Mouse (Mus musculus) hindbrain, postnatal 0 days (tissue): ENCODE measurements around the gene Armc6. TPM values are rescaled to one million over a fixed set of nuclear protein-coding genes. Genes with fewer than 3 reads are reported as not detected.
"Not testable (repeated sequence)": the region's sequence is repeated elsewhere in the genome, so short reads cannot be mapped to it uniquely, and the experiment has no call there.

Experiments used
- ATAC-seq: fragments of 200-750 bp; cut with Nextera tagmentation; 2 replicates; pipeline ENCODE4 v1.8.0; 2017; ENCODE audit warnings: mild to moderate bottlenecking, moderate TSS enrichment, moderate library complexity
- DNase-seq: peaks from one replicate; pipeline ENCODE4 v3.0.0-alpha.2; 2015; ENCODE audit warnings: low spot score
- H3K27ac ChIP-seq: fragments of 300-500 bp; sonication (generic); 2 replicates; pipeline ENCODE4 v1.5.1; 2014; ENCODE audit warnings: mild to moderate bottlenecking
- H3K27me3 ChIP-seq: fragments of 300-500 bp; sonication (generic); 2 replicates; pipeline ENCODE4 v1.6.1; 2014; ENCODE audit warnings: low read length, mixed read lengths; ENCODE audit not compliant: insufficient read depth
- H3K36me3 ChIP-seq: fragments of 300-500 bp; sonication (generic); 2 replicates; pipeline ENCODE4 v1.6.1; 2014; ENCODE audit warnings: low read length, mixed read lengths; ENCODE audit not compliant: insufficient read depth
- H3K4me1 ChIP-seq: fragments of 300-500 bp; sonication (generic); 2 replicates; pipeline ENCODE4 v1.6.1; 2014; ENCODE audit warnings: antibody characterized with exemption, low read length, mixed read lengths; ENCODE audit not compliant: insufficient read depth
- H3K4me2 ChIP-seq: fragments of 300-500 bp; sonication (generic); 2 replicates; pipeline ENCODE4 v1.6.1; 2014; ENCODE audit warnings: low read depth, mild to moderate bottlenecking, low read length, moderate library complexity, mixed read lengths
- H3K4me3 ChIP-seq: fragments of 300-500 bp; sonication (generic); 2 replicates; pipeline ENCODE4 v1.5.1; 2014; ENCODE audit warnings: low read length
- H3K9ac ChIP-seq: fragments of 300-500 bp; sonication (generic); replicated peaks from 2 replicates; pipeline ENCODE4 v1.6.1; 2014; ENCODE audit warnings: mild to moderate bottlenecking, low read length, moderate library complexity, mixed read lengths
- H3K9me3 ChIP-seq: fragments of 300-500 bp; sonication (generic); 2 replicates; pipeline ENCODE4 v1.6.1; 2016; ENCODE audit warnings: low read length, mixed read lengths
- CTCF ChIP-seq: IDR thresholded peaks from 2 replicates; pipeline ENCODE4 v1.5.1; 2016; ENCODE audit warnings: antibody characterized with exemption, control low read depth, low read depth
- WGBS: fragments of 180-500 bp; shearing (Covaris S2); extraction: QIAGEN DNeasy Blood & Tissue Kit; methylation state at CpG from one replicate; pipeline ENCODE4 v1.1.7; 2014; 5-methylcytosine and 5-hydroxymethylcytosine counted together
- polyA plus RNA-seq: library from polyadenylated mRNA; unstranded; fragments of >200 nt; fragmentation: Nextera tagmentation; extraction: Ambion mirVana; gene quantifications from 2 replicates; pipeline ENCODE4 v1.2.1, GENCODE M21; 2015
- total RNA-seq: library from RNA; depleted of rRNA; stranded (reverse); fragments of >200 nt; gene quantifications from 2 replicates; pipeline ENCODE4 v1.2.3, GENCODE M21; 2014

Gene Armc6
- total and polyA plus RNA-seq, 2 experiments from 2014 or later = 102 to 108 TPM

- H3K27ac ChIP-seq = no peak overlapping the region
- H3K9ac ChIP-seq = no peak overlapping the region
- WGBS = 66% methylated on average over 8 of the region's 8 CpGs
- DNase-seq (no peak), ATAC-seq (no peak)
- no peaks in the 10 kb centered on the region for H3K27me3 ChIP-seq
- TF ChIP-seq CTCF = no peak
- no peak overlapping the region for H3K4me2 ChIP-seq
- H3K4me3 ChIP-seq = no peak overlapping the region
- H3K36me3 ChIP-seq = peaks cover 37% of the 10 kb centered on the region
- H3K4me1 ChIP-seq = no peaks in the 10 kb centered on the region
- H3K9me3 ChIP-seq = no peaks in the 10 kb centered on the region
Observed at GRCm38 (mm10) chr8:70220236-70220840, 13.9 kb downstream of the Armc6 start.

GRCm38 (mm10) chr8:70219107-70219684 is 15.1 kb downstream of the Armc6 start:
- no peaks in the 10 kb centered on the region for H3K9me3 ChIP-seq
- H3K36me3 ChIP-seq = peaks cover 27% of the 10 kb centered on the region
- no peak for TF ChIP-seq CTCF
- H3K4me3 ChIP-seq = no peak overlapping the region
- H3K27me3 ChIP-seq = no peaks in the 10 kb centered on the region
- no peak for ATAC-seq
- no peaks in the 10 kb centered on the region for H3K4me1 ChIP-seq
- no peak overlapping the region for H3K9ac ChIP-seq
- 51% methylated on average over 5 of the region's 5 CpGs for WGBS
- no peak overlapping the region for H3K27ac ChIP-seq
- peak; percentile 34 for DNase-seq
- H3K4me2 ChIP-seq = no peak overlapping the region

- no peaks in the 10 kb centered on the region for H3K9me3 ChIP-seq
- ATAC-seq (no peak), DNase-seq (no peak)
- TF ChIP-seq CTCF = no peak
- no peak overlapping the region for H3K4me2 ChIP-seq
- peaks cover 13% of the 10 kb centered on the region for H3K36me3 ChIP-seq
- 0 out of 2 replicates have a peak overlapping the region, but pooled peaks have one; percentile 42 for H3K27ac ChIP-seq
- no peak overlapping the region for H3K4me3 ChIP-seq
- H3K9ac ChIP-seq = no peak overlapping the region
- no peaks in the 10 kb centered on the region for H3K4me1 ChIP-seq
- no peaks in the 10 kb centered on the region for H3K27me3 ChIP-seq
Observed at GRCm38 (mm10) chr8:70217441-70217840, 16.8 kb downstream of the Armc6 start.

GRCm38 (mm10) chr8:70216566-70216965 is 17.7 kb downstream of the Armc6 start:
- 38% methylated on average over 1 of the region's 1 CpGs for WGBS
- DNase-seq = peak; percentile 86

GRCm38 (mm10) chr8:70216161-70216560 is 18.1 kb downstream of the Armc6 start:
- peak overlapping the region; percentile 43; the same call in 1 of the 2 replicates for H3K27ac ChIP-seq
- not testable (repeated sequence) for H3K9ac ChIP-seq, H3K27me3 ChIP-seq, DNase-seq, ATAC-seq, H3K9me3 ChIP-seq, H3K36me3 ChIP-seq, H3K4me1 ChIP-seq, H3K4me2 ChIP-seq, H3K4me3 ChIP-seq
- 59% methylated on average over 3 of the region's 3 CpGs for WGBS

More at GRCm38 (mm10) chr8:70216566-70216965, 17.7 kb downstream of the Armc6 start:
- H3K27ac ChIP-seq = peak overlapping the region; percentile 42; the same call in 1 of the 2 replicates
- no peaks in the 10 kb centered on the region for H3K27me3 ChIP-seq
- no peak for TF ChIP-seq CTCF
- H3K4me2 ChIP-seq = no peak overlapping the region
- H3K4me1 ChIP-seq = no peaks in the 10 kb centered on the region
- H3K36me3 ChIP-seq = peaks cover 5% of the 10 kb centered on the region; the same call in 1 of the 2 replicates
- no peak overlapping the region for H3K4me3 ChIP-seq
- H3K9ac ChIP-seq = no peak overlapping the region
- peak; percentile 51 for ATAC-seq
- no peaks in the 10 kb centered on the region for H3K9me3 ChIP-seq

GRCm38 (mm10) chr8:70215092-70215491 is 19.2 kb downstream of the Armc6 start:
- Histone ChIP-seq H3K27ac (peak overlapping the region; percentile 43; the same call in 1 of the 2 replicates), H3K27me3 (no peaks in the 10 kb centered on the region), H3K4me1 (no peaks in the 10 kb centered on the region), H3K36me3 (no peaks in the 10 kb centered on the region), H3K9me3 (no peaks in the 10 kb centered on the region), H3K9ac (no peak overlapping the region), H3K4me2 (no peak overlapping the region), H3K4me3 (no peak overlapping the region)
- DNase-seq (no peak), ATAC-seq (no peak)
- TF ChIP-seq CTCF = no peak
- WGBS = 75% methylated on average over 5 of the region's 5 CpGs

GRCm38 (mm10) chr8:70214411-70214810 is 19.9 kb downstream of the Armc6 start:
- Histone ChIP-seq H3K36me3 (no peaks in the 10 kb centered on the region), H3K27ac (no peak overlapping the region), H3K27me3 (no peaks in the 10 kb centered on the region), H3K9ac (no peak overlapping the region), H3K4me2 (no peak overlapping the region), H3K9me3 (no peaks in the 10 kb centered on the region), H3K4me1 (no peaks in the 10 kb centered on the region), H3K4me3 (no peak overlapping the region)
- WGBS = 77% methylated on average over 3 of the region's 3 CpGs
- TF ChIP-seq CTCF = no peak
- DNase-seq (no peak), ATAC-seq (no peak)
